Mouse (Mus musculus) CD4-positive helper T cell, adult 2 months (primary cell): ENCODE measurements around the gene Ifna7.
A peak's percentile ranks its signal among the peaks of the same experiment; 100 is the strongest.
"Not testable (repeated sequence)": the region's sequence is repeated elsewhere in the genome, so short reads cannot be mapped to it uniquely, and the experiment has no call there.

Source experiments
- DNase-seq: peaks from one replicate; pipeline ENCODE4 v3.0.0-alpha.2; 2012; ENCODE audit warnings: low read depth, missing footprints, low spot score

The Ifna7 gene

DNA sequence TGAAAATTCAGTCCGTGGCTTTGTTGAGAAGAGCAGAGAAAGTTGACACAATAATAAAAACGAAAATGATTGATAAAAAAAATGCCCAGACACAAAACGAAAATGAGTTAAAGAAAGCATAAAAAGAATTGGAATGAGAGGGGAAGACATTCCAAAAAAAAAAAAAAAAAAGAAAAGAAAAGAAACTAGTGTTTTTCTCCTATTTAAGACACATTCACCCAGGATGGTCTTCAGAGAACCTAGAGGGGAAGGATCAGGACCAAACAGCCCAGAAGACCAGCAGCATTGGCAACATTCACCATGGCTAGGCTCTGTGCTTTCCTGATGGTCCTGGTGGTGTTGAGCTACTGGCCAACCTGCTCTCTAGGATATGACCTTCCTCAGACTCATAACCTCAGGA lies at the start of gene Ifna7:
Gene Ifna7, plus strand, starts transcription at position 301 of the 400 bp plus-strand sequence.
- no peak for DNase-seq

DNA sequence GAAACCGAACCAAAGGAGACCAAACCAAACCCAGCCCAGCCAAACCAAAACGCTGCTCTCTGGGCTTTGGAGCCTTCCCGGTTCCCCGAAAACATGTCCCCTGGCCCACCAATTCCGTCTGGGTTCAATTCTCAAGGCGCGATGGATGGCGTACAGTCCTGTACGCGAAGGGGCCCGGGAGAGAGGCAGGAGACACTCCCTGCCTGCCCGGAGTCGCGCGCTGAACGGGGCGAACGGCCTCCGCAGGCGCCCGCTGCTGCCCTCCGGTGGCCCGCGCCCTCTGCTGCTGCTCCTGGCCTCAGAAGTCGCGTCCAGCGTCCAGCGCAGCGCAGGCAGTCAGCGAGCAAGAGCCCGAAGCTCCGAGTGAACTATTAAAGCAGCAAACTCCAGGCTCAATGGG lies 42.5 kb upstream of the Ifna7 start, which contains the start of gene Gm13290:
Gene Gm13290, plus strand, starts transcription at position 301 of the 400 bp plus-strand sequence.
- not testable (repeated sequence) for DNase-seq

DNA sequence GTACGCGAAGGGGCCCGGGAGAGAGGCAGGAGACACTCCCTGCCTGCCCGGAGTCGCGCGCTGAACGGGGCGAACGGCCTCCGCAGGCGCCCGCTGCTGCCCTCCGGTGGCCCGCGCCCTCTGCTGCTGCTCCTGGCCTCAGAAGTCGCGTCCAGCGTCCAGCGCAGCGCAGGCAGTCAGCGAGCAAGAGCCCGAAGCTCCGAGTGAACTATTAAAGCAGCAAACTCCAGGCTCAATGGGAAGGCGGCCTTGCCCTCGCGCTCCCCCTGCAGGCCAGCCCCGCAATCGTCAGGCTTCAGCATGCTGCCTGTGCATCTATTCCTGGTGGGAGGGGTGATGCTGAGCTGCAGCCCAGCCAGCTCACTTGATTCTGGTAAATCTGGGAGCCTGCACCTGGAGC lies 39.4 kb upstream of the Ifna7 start, which contains the start of gene Gm13289:
Gene Gm13289, plus strand, starts transcription at position 301 of the 400 bp plus-strand sequence.
- not testable (repeated sequence) for DNase-seq

GRCm38 (mm10) chr4:88779550-88779949 lies 36.5 kb upstream of the Ifna7 start, which contains the start of gene Gm13272:
Gm13272 (plus strand) TSS chr4:88779850.
- DNase-seq, result not testable (repeated sequence)

- DNase-seq, result not testable (repeated sequence)
Observed at GRCm38 (mm10) chr4:88780320-88780719, 35.7 kb upstream of the Ifna7 start.

DNA sequence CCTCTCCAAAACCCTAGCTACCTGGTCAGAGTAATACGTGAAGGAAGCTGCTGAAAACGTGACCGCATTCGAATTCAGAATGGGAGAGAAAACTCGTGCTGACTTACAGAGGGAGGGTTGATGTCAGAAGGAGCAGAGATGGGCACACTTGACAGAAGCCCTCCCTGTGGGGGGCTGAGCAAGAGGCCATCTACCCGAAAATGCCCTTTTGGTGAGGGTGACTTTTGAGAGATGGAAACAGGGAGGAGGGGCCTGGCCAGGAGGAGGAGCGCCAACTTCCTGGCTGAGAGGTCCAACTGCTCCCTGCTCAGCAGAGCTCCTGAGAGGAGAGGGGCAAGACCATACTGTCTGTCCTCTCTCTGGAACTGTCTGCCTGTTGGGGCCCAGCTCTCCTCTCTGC lies 34.2 kb upstream of the Ifna7 start, which contains the start of gene Ifnz:
Gene Ifnz, plus strand, starts transcription at position 301 of the 400 bp plus-strand sequence.
- not testable (repeated sequence) for DNase-seq

DNA sequence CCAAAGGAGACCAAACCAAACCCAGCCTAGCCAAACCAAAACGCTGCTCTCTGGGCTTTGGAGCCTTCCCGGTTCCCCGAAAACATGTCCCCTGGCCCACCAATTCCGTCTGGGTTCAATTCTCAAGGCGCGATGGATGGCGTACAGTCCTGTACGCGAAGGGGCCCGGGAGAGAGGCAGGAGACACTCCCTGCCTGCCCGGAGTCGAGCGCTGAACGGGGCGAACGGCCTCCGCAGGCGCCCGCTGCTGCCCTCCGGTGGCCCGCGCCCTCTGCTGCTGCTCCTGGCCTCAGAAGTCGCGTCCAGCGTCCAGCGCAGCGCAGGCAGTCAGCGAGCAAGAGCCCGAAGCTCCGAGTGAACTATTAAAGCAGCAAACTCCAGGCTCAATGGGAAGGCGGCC lies 33.7 kb upstream of the Ifna7 start:
- not testable (repeated sequence) for DNase-seq

GRCm38 (mm10) chr4:88785409-88785808 lies 30.6 kb upstream of the Ifna7 start, which contains the start of gene Gm13276:
Gm13276 (plus strand) TSS chr4:88785709.
- DNase-seq, result not testable (repeated sequence)

- not testable (repeated sequence) for DNase-seq
Observed at GRCm38 (mm10) chr4:88788402-88788801, 27.6 kb upstream of the Ifna7 start, which contains the start of gene Gm13277. Gm13277 (plus strand) TSS chr4:88788632.

DNA sequence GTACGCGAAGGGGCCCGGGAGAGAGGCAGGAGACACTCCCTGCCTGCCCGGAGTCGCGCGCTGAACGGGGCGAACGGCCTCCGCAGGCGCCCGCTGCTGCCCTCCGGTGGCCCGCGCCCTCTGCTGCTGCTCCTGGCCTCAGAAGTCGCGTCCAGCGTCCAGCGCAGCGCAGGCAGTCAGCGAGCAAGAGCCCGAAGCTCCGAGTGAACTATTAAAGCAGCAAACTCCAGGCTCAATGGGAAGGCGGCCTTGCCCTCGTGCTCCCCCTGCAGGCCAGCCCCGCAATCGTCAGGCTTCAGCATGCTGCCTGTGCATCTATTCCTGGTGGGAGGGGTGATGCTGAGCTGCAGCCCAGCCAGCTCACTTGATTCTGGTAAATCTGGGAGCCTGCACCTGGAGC lies 24.8 kb upstream of the Ifna7 start, which contains the start of gene Gm13278:
Gene Gm13278, plus strand, starts transcription at position 301 of the 400 bp plus-strand sequence.
- DNase-seq, result not testable (repeated sequence)

DNA sequence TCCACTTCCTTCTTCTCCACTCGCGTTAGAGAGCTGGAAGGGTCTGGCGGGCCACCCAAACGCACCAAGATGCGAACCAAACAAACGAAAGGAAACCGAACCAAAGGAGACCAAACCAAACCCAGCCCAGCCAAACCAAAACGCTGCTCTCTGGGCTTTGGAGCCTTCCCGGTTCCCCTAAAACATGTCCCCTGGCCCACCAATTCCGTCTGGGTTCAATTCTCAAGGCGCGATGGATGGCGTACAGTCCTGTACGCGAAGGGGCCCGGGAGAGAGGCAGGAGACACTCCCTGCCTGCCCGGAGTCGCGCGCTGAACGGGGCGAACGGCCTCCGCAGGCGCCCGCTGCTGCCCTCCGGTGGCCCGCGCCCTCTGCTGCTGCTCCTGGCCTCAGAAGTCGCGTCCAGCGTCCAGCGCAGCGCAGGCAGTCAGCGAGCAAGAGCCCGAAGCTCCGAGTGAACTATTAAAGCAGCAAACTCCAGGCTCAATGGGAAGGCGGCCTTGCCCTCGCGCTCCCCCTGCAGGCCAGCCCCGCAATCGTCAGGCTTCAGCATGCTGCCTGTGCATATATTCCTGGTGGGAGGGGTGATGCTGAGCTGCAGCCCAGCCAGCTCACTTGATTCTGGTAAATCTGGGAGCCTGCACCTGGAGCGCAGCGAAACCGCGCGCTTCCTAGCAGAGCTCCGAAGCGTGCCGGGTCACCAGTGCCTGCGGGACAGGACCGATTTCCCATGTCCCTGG lies 21.9 kb upstream of the Ifna7 start, which contains the start of gene Gm13275:
Gene Gm13275, plus strand, starts transcription at position 552 of the 740 bp plus-strand sequence.
- not testable (repeated sequence) for DNase-seq

GRCm38 (mm10) chr4:88797097-88797496 lies 18.9 kb upstream of the Ifna7 start, which contains the start of gene Gm13279:
Gm13279 (plus strand) TSS chr4:88797397.
- not testable (repeated sequence) for DNase-seq

DNA sequence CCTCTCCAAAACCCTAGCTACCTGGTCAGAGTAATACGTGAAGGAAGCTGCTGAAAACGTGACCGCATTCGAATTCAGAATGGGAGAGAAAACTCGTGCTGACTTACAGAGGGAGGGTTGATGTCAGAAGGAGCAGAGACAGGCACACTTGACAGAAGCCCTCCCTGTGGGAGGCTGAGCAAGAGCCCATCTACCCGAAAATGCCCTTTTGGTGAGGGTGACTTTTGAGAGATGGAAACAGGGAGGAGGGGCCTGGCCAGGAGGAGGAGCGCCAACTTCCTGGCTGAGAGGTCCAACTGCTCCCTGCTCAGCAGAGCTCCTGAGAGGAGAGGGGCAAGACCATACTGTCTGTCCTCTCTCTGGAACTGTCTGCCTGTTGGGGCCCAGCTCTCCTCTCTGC lies 16.7 kb upstream of the Ifna7 start, which contains the start of gene Gm13285:
Gene Gm13285, plus strand, starts transcription at position 301 of the 400 bp plus-strand sequence.
- DNase-seq, result not testable (repeated sequence)

- not testable (repeated sequence) for DNase-seq
Observed at GRCm38 (mm10) chr4:88802954-88803353, 13.1 kb upstream of the Ifna7 start, which contains the start of gene Gm13287. Gm13287 (plus strand) TSS chr4:88803254.

GRCm38 (mm10) chr4:88805231-88805630 lies 10.8 kb upstream of the Ifna7 start, which contains the start of gene Gm13288:
Gm13288 (plus strand) TSS chr4:88805531.
- DNase-seq, result not testable (repeated sequence)

DNA sequence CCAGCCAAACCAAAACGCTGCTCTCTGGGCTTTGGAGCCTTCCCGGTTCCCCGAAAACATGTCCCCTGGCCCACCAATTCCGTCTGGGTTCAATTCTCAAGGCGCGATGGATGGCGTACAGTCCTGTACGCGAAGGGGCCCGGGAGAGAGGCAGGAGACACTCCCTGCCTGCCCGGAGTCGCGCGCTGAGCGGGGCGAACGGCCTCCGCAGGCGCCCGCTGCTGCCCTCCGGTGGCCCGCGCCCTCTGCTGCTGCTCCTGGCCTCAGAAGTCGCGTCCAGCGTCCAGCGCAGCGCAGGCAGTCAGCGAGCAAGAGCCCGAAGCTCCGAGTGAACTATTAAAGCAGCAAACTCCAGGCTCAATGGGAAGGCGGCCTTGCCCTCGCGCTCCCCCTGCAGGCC lies 10.3 kb upstream of the Ifna7 start:
- not testable (repeated sequence) for DNase-seq

- no peak for DNase-seq
Observed at GRCm38 (mm10) chr4:88819659-88820058, 3.6 kb downstream of the Ifna7 start, which contains the start of gene Ifna11. Ifna11 (plus strand) TSS chr4:88819959.

GRCm38 (mm10) chr4:88822995-88823394 lies 7.0 kb downstream of the Ifna7 start:
- peak; percentile 29 for DNase-seq

DNA sequence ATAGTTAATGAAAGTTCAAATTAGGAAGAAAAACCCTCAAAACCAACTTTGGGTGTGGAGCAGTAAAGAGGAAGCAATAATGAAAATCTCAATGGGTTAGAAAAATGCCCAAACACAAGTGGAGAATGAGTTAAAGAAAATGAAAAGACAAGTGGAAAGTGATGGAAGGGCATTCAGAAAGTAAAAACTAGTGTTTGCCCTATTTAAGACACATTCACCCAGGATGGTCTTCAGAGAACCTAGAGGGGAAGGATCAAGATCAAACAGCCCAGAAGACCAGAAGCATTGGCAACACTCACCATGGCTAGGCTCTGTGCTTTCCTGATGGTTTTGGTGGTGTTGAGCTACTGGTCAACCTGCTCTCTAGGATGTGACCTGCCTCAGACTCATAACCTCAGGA lies 11.1 kb downstream of the Ifna7 start, which contains the start of gene Ifna6:
Gene Ifna6, plus strand, starts transcription at position 301 of the 400 bp plus-strand sequence.
- DNase-seq, result not testable (repeated sequence)

DNA sequence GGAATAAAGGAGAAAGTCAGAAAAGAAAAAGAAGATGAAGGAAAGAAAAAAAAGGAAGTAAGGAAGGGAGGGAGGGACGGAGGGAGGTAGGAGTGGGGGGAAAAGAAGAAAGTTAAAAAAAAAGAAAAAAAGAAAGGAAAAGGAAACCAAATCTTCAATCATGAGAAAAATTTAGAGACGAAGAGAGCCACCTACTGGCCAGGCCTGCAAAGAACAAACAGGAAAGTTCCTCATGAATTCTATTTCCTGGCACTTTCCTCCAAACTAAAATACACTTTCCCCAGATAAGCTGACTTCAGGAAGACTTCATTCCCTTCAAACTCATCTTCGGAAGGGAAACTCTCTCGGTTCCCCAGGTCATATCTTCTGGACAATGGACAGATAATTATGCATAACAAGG lies 14.5 kb downstream of the Ifna7 start:
- peak; percentile 37 for DNase-seq

GRCm38 (mm10) chr4:88835225-88835624 lies 19.2 kb downstream of the Ifna7 start, which contains the start of gene Ifna5:
Ifna5 (plus strand) TSS chr4:88835525.
- DNase-seq, result not testable (repeated sequence)

DNA sequence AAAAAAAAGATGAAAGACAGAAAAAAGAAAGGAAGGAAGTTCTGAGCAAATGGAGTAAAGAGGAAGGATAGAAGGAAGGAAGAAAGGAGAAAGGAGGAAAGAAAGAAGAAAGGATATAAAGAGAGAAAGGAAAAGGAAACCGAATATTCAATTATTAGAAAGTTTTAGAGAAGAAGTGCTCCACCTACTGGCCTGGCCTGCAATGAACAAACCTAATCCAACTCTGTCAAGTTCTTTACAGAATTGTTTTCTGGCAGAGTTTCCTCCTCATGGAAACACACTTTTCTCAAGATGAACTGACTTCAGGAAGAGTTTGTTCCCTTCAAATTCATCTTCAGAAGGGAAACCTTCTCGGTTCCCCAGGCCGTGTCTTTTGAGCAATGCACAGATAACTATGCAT lies 22.8 kb downstream of the Ifna7 start:
- DNase-seq, result peak; percentile 18
